Mouse (Mus musculus): ENCODE data around the gene Tulp4.
A peak's percentile ranks its signal among the peaks of the same experiment; 100 is the strongest.

The Tulp4 gene

GRCm38 (mm10) chr17:6106361-6107014 is at the start of gene Tulp4:
TSS of gene Tulp4 (plus strand) at chr17:6106437.
- DNase-seq (ENCODE audit: extremely low spot score, low spot score): peak; percentile 93

- no peak for DNase-seq (ENCODE audit: extremely low spot score, low spot score)
Observed at GRCm38 (mm10) chr17:6062793-6063192, 43.4 kb upstream of the Tulp4 start.

- no peak for DNase-seq (ENCODE audit: extremely low spot score, low spot score)
Observed at GRCm38 (mm10) chr17:6063532-6063931, 42.7 kb upstream of the Tulp4 start.

GRCm38 (mm10) chr17:6066021-6066420 is 40.2 kb upstream of the Tulp4 start:
- no peak for DNase-seq (ENCODE audit: extremely low spot score, low spot score)

GRCm38 (mm10) chr17:6067613-6068012 is 38.6 kb upstream of the Tulp4 start:
- DNase-seq (ENCODE audit: extremely low spot score, low spot score): no peak

- no peak for DNase-seq (ENCODE audit: extremely low spot score, low spot score)
Observed at GRCm38 (mm10) chr17:6069866-6070265, 36.4 kb upstream of the Tulp4 start.

GRCm38 (mm10) chr17:6073405-6073804 is 32.8 kb upstream of the Tulp4 start:
- DNase-seq (ENCODE audit: extremely low spot score, low spot score): no peak

GRCm38 (mm10) chr17:6079287-6080122 is 26.7 kb upstream of the Tulp4 start, which contains the start of the genes Serac1 and Gtf2h5:
TSS of gene Serac1 (minus strand) at chr17:6079741.
TSS of gene Gtf2h5 (plus strand) at chr17:6079786.
- peak; percentile 98 for DNase-seq (ENCODE audit: extremely low spot score, low spot score)

- DNase-seq (ENCODE audit: extremely low spot score, low spot score): no peak
Observed at GRCm38 (mm10) chr17:6083323-6083890, 22.8 kb upstream of the Tulp4 start.

- no peak for DNase-seq (ENCODE audit: extremely low spot score, low spot score)
Observed at GRCm38 (mm10) chr17:6091604-6092003, 14.6 kb upstream of the Tulp4 start.

- DNase-seq (ENCODE audit: extremely low spot score, low spot score): no peak
Observed at GRCm38 (mm10) chr17:6095579-6095978, 10.7 kb upstream of the Tulp4 start.

- peak; percentile 43 for DNase-seq (ENCODE audit: extremely low spot score, low spot score)
Observed at GRCm38 (mm10) chr17:6097884-6098283, 8.4 kb upstream of the Tulp4 start.

GRCm38 (mm10) chr17:6102287-6102686 is 4.0 kb upstream of the Tulp4 start:
- DNase-seq (ENCODE audit: extremely low spot score, low spot score): no peak

GRCm38 (mm10) chr17:6103566-6103965 is 2.7 kb upstream of the Tulp4 start:
- DNase-seq (ENCODE audit: extremely low spot score, low spot score): no peak

- peak; percentile 70 for DNase-seq (ENCODE audit: extremely low spot score, low spot score)
Observed at GRCm38 (mm10) chr17:6107015-6107601, 871 bp downstream of the Tulp4 start.

GRCm38 (mm10) chr17:6108175-6108574 is 1.9 kb downstream of the Tulp4 start:
- DNase-seq (ENCODE audit: extremely low spot score, low spot score): no peak

- DNase-seq (ENCODE audit: extremely low spot score, low spot score): no peak
Observed at GRCm38 (mm10) chr17:6110956-6111355, 4.7 kb downstream of the Tulp4 start.

GRCm38 (mm10) chr17:6113653-6114052 is 7.4 kb downstream of the Tulp4 start:
- no peak for DNase-seq (ENCODE audit: extremely low spot score, low spot score)

GRCm38 (mm10) chr17:6115085-6115484 is 8.8 kb downstream of the Tulp4 start:
- no peak for DNase-seq (ENCODE audit: extremely low spot score, low spot score)

- no peak for DNase-seq (ENCODE audit: extremely low spot score, low spot score)
Observed at GRCm38 (mm10) chr17:6117148-6117725, 11.0 kb downstream of the Tulp4 start.

GRCm38 (mm10) chr17:6117917-6118316 is 11.7 kb downstream of the Tulp4 start:
- no peak for DNase-seq (ENCODE audit: extremely low spot score, low spot score)
